Mouse (Mus musculus) liver, adult 2 months (tissue): Measurements from ENCODE around the gene Rapgef5. TPM values are rescaled to one million over a fixed set of nuclear protein-coding genes. Genes with fewer than 3 reads are reported as not detected.

Source experiments
- DNase-seq: peaks from one replicate; pipeline ENCODE4 v3.0.0-alpha.2; 2011; ENCODE audit warnings: low read depth, low spot score; ENCODE audit errors: extremely low read depth
- H3K27ac ChIP-seq: fragments of 200-500 bp; replicated peaks from 2 replicates; pipeline ENCODE4 v1.5.1; 2012; ENCODE audit warnings: low read depth, mild to moderate bottlenecking, control low read depth, inconsistent platforms, low read length; ENCODE audit not compliant: insufficient read depth
- H3K27me3 ChIP-seq: fragments of 200-500 bp; 2 replicates; pipeline ENCODE4 v1.6.1; 2012; ENCODE audit warnings: mild to moderate bottlenecking, moderate library complexity, low read length, inconsistent platforms; ENCODE audit not compliant: control insufficient read depth, insufficient read depth
- H3K36me3 ChIP-seq: fragments of 200-500 bp; 2 replicates; pipeline ENCODE4 v1.6.1; 2012; ENCODE audit warnings: low read length, inconsistent platforms; ENCODE audit not compliant: control insufficient read depth, insufficient read depth
- H3K4me1 ChIP-seq: fragments of 200-500 bp; 2 replicates; pipeline ENCODE4 v1.6.1; 2011; ENCODE audit warnings: low read length; ENCODE audit not compliant: control insufficient read depth, insufficient read depth
- H3K4me3 ChIP-seq: fragments of 200-500 bp; 2 replicates; pipeline ENCODE4 v1.5.1; 2011; ENCODE audit warnings: low read depth, mild to moderate bottlenecking, control low read depth, low read length, moderate library complexity; ENCODE audit not compliant: insufficient read depth
- H3K79me2 ChIP-seq: fragments of 200-500 bp; 2 replicates; pipeline ENCODE4 v1.6.1; 2012; ENCODE audit warnings: inconsistent platforms, mild to moderate bottlenecking, low read length, moderate library complexity; ENCODE audit not compliant: control insufficient read depth, insufficient read depth
- H3K9ac ChIP-seq: fragments of 200-500 bp; 2 replicates; pipeline ENCODE4 v1.6.1; 2012; ENCODE audit warnings: low read depth, mild to moderate bottlenecking, control low read depth, inconsistent platforms, low read length
- CTCF ChIP-seq: fragments of 200-500 bp; IDR thresholded peaks from 2 replicates; pipeline ENCODE4 v1.5.1; 2011; ENCODE audit warnings: low read depth, low read length, control low read depth
- POLR2A ChIP-seq: fragments of 200-500 bp; IDR thresholded peaks from 2 replicates; pipeline ENCODE4 v1.6.1; 2011; ENCODE audit warnings: low read length, control low read depth; ENCODE audit not compliant: insufficient read depth; ENCODE audit errors: extremely low read depth
- WGBS: fragments of 180-500 bp; shearing (Covaris S2); methylation state at CpG from one replicate; pipeline ENCODE4 v1.1.7; 2018; 5-methylcytosine and 5-hydroxymethylcytosine counted together
- polyA plus RNA-seq: library from polyadenylated mRNA; depleted of rRNA; stranded (reverse); fragments of >200 nt; gene quantifications from 2 replicates; pipeline ENCODE4 v1.2.3, GENCODE M21; 2012
- total RNA-seq: library from RNA; depleted of rRNA; stranded (reverse); fragments of >200 nt; gene quantifications from 2 replicates; pipeline ENCODE4 v1.2.3, GENCODE M21; 2014

Gene Rapgef5
- total and polyA plus RNA-seq, 2 experiments: 2.1 to 13.3 TPM

DNA sequence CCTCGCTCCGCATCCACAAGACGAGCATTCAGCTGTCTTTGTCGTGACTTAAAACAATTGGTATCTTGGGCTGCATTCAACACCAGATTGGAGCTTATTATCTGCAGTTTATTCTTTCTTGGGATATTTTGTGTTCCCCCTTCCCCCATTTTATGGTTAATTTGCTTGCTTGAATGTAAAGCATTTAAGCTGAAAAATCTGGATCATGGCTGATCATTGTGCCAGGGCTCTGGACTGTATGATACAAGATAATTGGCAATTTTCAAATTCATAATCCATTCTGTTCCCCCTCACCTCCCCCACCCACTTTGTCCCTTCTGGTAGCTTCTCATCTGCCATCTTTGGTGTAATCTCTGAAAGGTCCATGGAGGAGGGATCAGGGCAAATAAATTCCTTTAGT, 290.2 kb downstream of the Rapgef5 start:
- TF ChIP-seq POLR2A (no peak), CTCF (no peak)
- H3K9ac ChIP-seq: no peak overlapping the region
- H3K27me3 ChIP-seq: no peaks in the 10 kb centered on the region
- H3K4me1 ChIP-seq: no peaks in the 10 kb centered on the region
- H3K79me2 ChIP-seq: no peaks in the 10 kb centered on the region
- H3K4me3 ChIP-seq: no peak overlapping the region
- 93% methylated on average over 4 of the region's 4 CpGs for WGBS
- H3K27ac ChIP-seq: no peak overlapping the region
- H3K36me3 ChIP-seq: no peaks in the 10 kb centered on the region
- DNase-seq: no peak

DNA sequence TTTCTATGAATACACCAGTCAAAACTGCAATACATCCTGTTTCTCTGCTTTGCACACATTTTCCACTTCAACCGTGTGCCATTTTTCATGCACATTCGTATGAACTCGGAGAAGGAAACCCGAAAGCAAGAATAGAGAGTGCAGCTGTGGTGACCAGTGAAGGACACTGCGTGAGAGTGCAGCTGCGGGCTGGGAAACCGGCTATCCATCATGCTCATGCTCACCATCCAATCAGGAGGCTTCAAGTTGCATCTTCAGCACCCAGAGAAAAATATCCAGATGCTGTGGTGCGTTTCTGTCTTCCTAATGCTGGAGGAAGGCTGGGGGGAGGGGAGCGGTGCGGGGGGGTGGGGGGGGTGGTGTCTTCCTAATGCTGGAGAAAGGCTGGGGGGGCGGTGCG, 291.4 kb downstream of the Rapgef5 start:
- Histone ChIP-seq H3K27ac (no peak overlapping the region), H3K4me1 (no peaks in the 10 kb centered on the region), H3K9ac (no peak overlapping the region), H3K27me3 (no peaks in the 10 kb centered on the region), H3K79me2 (no peaks in the 10 kb centered on the region), H3K36me3 (no peaks in the 10 kb centered on the region), H3K4me3 (no peak overlapping the region)
- no peak for DNase-seq
- no peak for TF ChIP-seq CTCF
- TF ChIP-seq POLR2A: no peak
- WGBS: 58% methylated on average over 12 of the region's 12 CpGs

DNA sequence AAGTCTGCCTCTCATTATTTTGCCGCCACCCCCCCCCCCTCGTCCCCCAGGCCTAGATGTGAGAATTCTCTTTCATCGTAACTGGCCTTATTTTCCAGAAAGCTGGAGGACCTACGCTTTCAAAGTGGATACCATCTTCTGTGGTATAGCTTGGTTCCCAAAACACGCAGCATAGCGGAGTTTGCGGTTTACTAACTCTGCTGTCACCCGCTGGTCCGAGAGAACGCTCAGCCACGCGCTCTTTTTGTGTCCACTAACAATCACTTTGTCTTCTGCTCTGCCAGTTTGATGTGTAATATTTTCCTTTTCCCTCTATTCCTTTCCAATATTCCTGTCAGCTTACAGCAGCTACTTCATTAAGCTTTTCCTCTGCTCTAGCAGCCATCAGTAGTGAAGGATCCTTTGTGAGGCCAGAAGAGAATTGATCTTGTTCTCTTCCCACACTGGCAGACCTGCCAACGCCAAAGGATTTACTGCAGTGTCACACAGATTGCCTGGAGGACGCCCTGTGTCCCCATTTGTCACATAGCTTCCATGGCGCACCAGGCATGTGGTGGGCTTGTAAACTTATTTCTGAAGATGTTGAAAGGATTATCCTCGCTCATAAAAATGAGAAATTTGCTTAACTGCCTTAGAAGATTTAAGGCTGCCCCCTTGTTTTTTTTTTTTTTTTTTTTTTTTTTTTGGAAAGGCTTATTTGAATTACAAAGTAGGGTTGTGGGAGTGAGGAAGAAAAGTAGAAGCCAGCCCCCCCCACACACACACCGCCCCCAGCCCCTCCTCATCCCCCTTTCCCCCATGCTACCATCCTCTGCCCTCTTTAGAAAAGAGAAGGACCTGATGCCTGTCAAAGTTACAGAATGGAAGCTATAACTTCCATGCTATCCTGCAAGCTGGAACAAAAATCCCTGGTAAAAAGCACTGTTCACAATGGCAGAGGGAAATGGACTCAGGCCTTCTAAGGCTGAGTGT, 292.4 kb downstream of the Rapgef5 start:
- no peak for DNase-seq
- WGBS: 73% methylated on average over 17 of the region's 17 CpGs
- Histone ChIP-seq H3K36me3 (no peaks in the 10 kb centered on the region), H3K9ac (no peak overlapping the region), H3K79me2 (no peaks in the 10 kb centered on the region), H3K4me3 (no peak overlapping the region), H3K27me3 (no peaks in the 10 kb centered on the region), H3K27ac (no peak overlapping the region), H3K4me1 (no peaks in the 10 kb centered on the region)
- no peak for TF ChIP-seq POLR2A
- TF ChIP-seq CTCF: no peak
